Mouse (Mus musculus) MN1 (cell line): Measurements from ENCODE around the gene Zfp710.
A peak's percentile ranks its signal among the peaks of the same experiment; 100 is the strongest.
"Not testable (repeated sequence)": the region's sequence is repeated elsewhere in the genome, so short reads cannot be mapped to it uniquely, and the experiment has no call there.

Source experiments
- DNase-seq: peaks from one replicate; pipeline ENCODE4 v3.0.0-alpha.2; 2016; ENCODE audit warnings: low spot score

The Zfp710 gene

GRCm38 (mm10) chr7:80026990-80027635 is 2.5 kb downstream of the Zfp710 start:
- DNase-seq = peak; percentile 68

- DNase-seq = peak; percentile 48
Observed at GRCm38 (mm10) chr7:80027636-80028417, 3.2 kb downstream of the Zfp710 start.

DNA sequence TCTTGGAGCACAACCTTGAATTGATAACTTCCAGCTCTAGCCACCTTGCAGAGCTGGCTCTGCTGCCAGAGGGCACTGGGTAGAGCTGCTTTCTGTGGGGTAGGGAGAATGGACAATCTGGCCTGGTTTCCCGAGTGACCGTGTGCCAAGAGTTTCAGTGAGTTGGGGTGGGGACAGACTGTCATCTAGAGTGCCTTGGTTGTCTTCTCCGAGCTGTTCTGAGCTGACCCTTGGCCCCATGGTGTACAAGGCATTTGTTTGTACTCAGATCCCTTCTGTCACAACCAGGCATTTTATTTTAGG is 3.8 kb downstream of the Zfp710 start:
- DNase-seq = peak; percentile 23

DNA sequence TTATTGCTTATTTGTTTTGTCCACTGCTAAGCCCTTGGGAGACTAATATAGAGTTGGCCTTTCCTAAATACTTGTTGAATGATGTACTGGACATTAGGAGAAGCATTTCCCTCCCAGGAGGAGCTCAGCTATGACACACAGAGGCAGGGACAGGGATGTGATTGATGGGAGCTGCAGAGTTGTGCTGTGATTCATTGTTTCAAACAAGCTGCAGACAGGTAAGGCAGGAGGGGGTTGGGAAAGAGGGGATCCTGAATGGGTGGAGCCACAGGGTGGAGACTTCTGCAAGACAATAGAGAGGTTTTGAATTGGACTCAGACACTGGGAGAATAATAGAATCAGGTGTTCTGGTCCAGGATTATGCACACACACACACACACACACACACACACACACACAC is 5.4 kb downstream of the Zfp710 start:
- DNase-seq = no peak

DNA sequence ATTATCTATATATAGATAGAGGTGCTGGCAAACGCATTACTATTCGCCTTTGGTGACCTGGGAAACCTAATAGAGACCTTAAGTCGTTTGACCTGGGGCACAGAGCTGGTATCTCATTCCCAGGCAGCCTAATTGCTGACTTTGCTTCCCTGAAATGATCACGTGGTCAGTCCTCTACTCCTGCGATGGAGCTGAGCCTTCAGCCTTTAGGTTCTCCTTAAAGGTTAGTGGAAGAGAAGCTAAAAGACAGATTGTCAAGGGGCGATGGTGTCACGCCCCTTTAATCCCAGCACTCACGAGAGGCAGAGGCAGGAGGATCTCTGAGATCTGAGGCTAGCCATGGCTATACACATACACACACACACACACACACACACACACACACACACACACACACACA is 5.9 kb downstream of the Zfp710 start:
- DNase-seq = no peak

DNA sequence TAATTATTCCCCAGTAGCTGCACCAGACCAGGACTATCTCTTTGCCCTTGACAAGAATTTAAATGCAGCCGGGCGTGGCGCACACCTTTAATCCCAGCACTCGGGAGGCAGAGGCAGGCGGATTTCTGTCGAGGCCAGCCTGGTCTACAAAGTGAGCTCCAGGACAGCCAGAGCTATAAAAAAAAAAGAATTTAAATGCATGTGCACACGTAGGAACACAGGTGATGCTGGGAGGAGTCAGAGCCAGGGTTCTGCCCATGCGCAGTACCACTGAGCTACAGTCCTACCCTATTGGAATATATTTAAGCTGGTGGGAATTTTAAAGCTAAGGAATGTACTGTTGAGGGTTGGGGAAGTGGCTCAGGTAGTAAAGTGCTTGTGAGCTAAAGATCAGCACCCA is 6.4 kb downstream of the Zfp710 start:
- DNase-seq = no peak

- DNase-seq = no peak
Observed at GRCm38 (mm10) chr7:80031478-80031877, 6.9 kb downstream of the Zfp710 start.

GRCm38 (mm10) chr7:80032216-80033052 is 7.8 kb downstream of the Zfp710 start:
- no peak for DNase-seq

GRCm38 (mm10) chr7:80033064-80033717 is 8.6 kb downstream of the Zfp710 start:
- peak; percentile 46 for DNase-seq

DNA sequence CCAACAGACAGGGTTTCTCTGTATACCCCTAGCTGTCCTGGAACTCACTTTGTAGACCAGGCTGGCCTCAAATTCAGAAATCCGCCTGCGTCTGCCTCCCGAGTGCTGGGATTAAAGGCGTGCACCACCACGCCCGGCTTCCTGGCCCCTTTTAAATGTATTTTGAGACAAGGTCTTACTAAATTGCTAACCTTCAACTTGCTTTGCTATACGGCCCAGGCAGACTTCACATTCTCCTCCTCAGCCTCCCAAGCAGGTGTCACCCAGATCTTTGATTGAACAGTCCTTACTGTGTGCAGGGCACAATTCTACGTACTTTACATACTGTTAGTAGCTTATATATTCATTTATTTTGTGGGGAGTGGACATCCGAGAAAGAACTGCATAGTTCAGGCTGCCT is 9.2 kb downstream of the Zfp710 start:
- no peak for DNase-seq

DNA sequence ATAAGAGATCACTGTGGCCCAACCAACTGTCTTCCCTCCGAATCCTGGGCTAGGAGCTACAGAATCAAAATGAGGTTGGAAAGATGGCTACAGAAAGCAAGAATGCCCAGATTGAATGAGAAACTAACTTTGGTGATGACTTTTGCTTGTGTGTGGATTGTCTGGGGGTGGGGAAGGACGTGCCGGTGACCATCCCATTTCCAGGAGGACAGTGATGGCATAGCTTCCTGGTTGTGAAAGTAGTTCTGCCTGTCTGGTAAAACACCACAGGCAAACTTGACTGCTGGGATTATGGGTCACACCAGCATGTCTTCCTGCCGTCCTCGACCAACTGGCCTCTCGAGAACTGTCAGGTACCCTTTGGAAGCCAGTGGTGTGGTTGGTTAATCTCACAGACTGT is 10.5 kb downstream of the Zfp710 start:
- no peak for DNase-seq

- DNase-seq = peak; percentile 74
Observed at GRCm38 (mm10) chr7:80035748-80036147, 11.1 kb downstream of the Zfp710 start.

GRCm38 (mm10) chr7:80039699-80040098 is 15.1 kb downstream of the Zfp710 start:
- DNase-seq = no peak

- DNase-seq = no peak
Observed at GRCm38 (mm10) chr7:80044170-80044569, 19.6 kb downstream of the Zfp710 start.

DNA sequence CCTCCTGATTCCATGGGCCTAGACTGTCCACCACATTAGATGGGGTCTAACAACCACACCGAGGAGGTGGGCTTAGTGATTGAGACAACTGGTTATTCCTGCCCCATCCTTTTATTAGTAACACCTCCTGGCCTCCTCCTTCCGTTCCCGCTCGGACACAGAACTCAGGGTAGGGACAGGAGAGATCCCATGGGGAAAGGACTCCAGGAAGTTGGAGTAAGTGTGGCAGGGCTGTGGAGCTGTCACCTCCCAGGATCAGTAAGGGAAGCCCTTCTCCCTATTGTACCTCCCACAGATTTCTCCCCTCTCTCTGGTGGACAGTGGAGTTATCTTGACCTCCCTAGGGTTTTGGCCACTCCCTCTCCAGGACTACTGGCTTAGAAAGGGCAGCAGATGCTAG is 22.4 kb downstream of the Zfp710 start:
- no peak for DNase-seq

- no peak for DNase-seq
Observed at GRCm38 (mm10) chr7:80049746-80050145, 25.1 kb downstream of the Zfp710 start.

- DNase-seq = not testable (repeated sequence)
Observed at GRCm38 (mm10) chr7:80050382-80050781, 25.8 kb downstream of the Zfp710 start.

DNA sequence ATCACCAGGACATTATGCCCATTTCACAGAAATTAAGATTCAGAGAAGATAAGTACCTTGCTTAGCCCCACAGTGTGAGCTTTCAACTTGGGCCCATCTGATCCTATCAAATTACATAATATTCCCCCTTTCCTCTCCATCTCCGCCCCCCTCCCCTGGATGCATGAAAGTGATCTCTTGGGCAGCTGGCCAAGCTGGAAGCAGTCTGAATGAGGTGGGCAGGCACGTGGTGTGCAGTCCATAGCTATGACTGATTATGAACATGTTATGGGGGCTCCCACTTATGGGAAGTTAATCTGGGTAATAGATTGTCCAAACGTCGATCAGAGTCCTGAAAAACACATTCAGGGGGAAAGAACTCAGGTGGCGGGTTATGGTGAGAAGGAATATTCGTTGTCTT is 27.2 kb downstream of the Zfp710 start:
- DNase-seq = no peak

DNA sequence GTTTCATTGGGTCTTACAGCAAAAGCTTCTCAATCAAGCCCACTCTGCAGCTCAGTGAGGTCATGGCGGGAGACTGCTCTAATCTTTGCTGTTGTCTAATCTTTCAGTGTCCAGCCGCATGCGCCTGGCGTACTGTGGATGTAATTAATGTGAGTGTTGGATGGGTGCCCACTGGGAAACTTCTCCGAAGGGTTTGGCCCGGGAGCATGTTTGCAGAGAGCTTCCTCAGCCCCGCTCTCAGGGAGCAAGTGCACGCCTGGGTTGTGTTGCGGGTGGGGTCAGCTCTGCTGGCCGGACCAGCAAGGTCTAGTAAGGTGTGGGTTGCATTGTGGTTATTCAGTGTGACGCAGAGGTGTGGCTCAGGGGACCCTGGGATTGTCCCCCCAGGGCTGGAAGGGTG is 27.6 kb downstream of the Zfp710 start:
- peak; percentile 90 for DNase-seq

GRCm38 (mm10) chr7:80053147-80053546 is 28.5 kb downstream of the Zfp710 start:
- DNase-seq = no peak

- DNase-seq = no peak
Observed at GRCm38 (mm10) chr7:80055781-80056180, 31.2 kb downstream of the Zfp710 start.

DNA sequence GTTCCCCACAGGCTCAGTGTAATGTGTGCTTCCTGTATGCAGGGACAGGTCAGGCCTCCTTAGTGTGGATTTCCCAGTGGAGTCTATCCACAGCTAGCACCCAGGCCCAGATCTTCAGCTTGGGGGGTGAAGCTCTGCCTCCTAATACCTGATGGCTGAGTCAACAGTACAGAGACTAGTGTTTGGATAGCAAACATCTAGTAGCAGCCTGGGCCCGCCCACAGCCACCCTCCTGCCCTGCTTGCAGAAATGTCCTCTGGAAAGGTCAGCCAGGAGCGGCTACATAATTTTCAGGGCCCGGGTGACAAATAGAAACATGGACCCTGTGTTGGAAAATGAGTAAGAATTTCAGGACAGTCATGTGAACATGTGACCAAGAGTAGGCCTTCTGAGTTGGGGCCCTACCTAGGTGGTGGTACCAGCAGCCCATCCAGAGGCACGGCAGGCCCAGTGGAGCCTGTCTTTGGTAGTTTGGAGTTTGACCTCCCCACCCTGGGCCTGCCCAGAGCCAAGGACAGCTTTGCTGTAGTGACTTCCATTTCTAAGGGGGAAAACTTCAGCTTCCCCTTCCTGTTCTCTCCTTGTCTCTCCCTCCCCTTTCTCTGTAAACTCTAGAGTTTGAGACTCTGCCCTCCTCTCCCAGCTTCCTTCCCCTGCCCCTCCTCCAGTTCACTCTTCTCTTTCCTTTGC is 32.5 kb downstream of the Zfp710 start:
- no peak for DNase-seq
